Mouse (Mus musculus) pancreas, adult 10 weeks (tissue): ENCODE measurements around the gene Mtf1. TPM values are rescaled to one million over a fixed set of nuclear protein-coding genes. Genes with fewer than 3 reads are reported as not detected.

Source experiments
- polyA plus RNA-seq: library from polyadenylated mRNA; stranded (reverse); fragments of 350-450 nt; fragmentation: Illumina TruSeq; extraction: RNeasy Lipid Tissue Mini Kit (QIAGEN cat#74804); gene quantifications from one replicate; pipeline ENCODE4 v1.2.3, GENCODE M21; 2015; ENCODE audit warnings: low read depth, low replicate concordance; ENCODE audit not compliant: insufficient read depth

Mtf1 gene
- 3.5 TPM for polyA plus RNA-seq

GRCm38 (mm10) chr4:124801552-124802308 lies at the start of gene Mtf1:
Gene Mtf1 (plus strand): TSS chr4:124802104.

GRCm38 (mm10) chr4:124850261-124850913 lies 48.5 kb downstream of the Mtf1 start, which contains the start of gene Yrdc:
Gene Yrdc (plus strand): TSS chr4:124850679.

GRCm38 (mm10) chr4:124850933-124851658 lies 49.2 kb downstream of the Mtf1 start, which contains the start of gene 1110065P20Rik:
Gene 1110065P20Rik (minus strand): TSS chr4:124851196.

GRCm38 (mm10) chr4:124861283-124862188 lies 59.6 kb downstream of the Mtf1 start, which contains the start of gene Maneal:
Gene Maneal (minus strand): TSS chr4:124862171.

GRCm38 (mm10) chr4:124880599-124880998 lies 78.7 kb downstream of the Mtf1 start, which contains the start of gene Epha10:
Gene Epha10 (plus strand): TSS chr4:124880899.

Other genes starting within 250 kb of the Mtf1 start
- gene 3100002H09Rik, start 191.3 kb upstream of the Mtf1 start, polyA plus RNA-seq = not detected
- not detected for gene Pou3f1, start 145.3 kb upstream of the Mtf1 start, polyA plus RNA-seq
- 6.6 TPM for gene Utp11, start 108.5 kb upstream of the Mtf1 start, polyA plus RNA-seq
- gene Fhl3, start 101.4 kb upstream of the Mtf1 start, polyA plus RNA-seq = 0.83 TPM
- 7.7 TPM for gene Sf3a3, start 87.3 kb upstream of the Mtf1 start, polyA plus RNA-seq
- gene Inpp5b, start 60.3 kb upstream of the Mtf1 start, polyA plus RNA-seq = 16.0 TPM
- 19.0 TPM for gene Yrdc, start 48.6 kb downstream of the Mtf1 start, polyA plus RNA-seq
- 17.3 TPM for gene 1110065P20Rik, start 49.1 kb downstream of the Mtf1 start, polyA plus RNA-seq
- gene Maneal, start 60.1 kb downstream of the Mtf1 start, polyA plus RNA-seq = 0.30 TPM
- gene Epha10, start 78.8 kb downstream of the Mtf1 start, polyA plus RNA-seq = not detected
- 4.1 TPM for gene 9930104L06Rik, start 134.9 kb downstream of the Mtf1 start, polyA plus RNA-seq
- not detected for gene Cdca8, start 137.2 kb downstream of the Mtf1 start, polyA plus RNA-seq
- 15.5 TPM for gene Rspo1, start 184.3 kb downstream of the Mtf1 start, polyA plus RNA-seq
- gene Gnl2, start 214.5 kb downstream of the Mtf1 start, polyA plus RNA-seq = 20.4 TPM